Mouse (Mus musculus): ENCODE data around the gene Mpzl1. TPM values are rescaled to one million over a fixed set of nuclear protein-coding genes. Genes with fewer than 3 reads are reported as not detected.

Mpzl1 gene
- polyA plus RNA-seq, 1 experiment from 2014 or later, result 196 TPM

DNA sequence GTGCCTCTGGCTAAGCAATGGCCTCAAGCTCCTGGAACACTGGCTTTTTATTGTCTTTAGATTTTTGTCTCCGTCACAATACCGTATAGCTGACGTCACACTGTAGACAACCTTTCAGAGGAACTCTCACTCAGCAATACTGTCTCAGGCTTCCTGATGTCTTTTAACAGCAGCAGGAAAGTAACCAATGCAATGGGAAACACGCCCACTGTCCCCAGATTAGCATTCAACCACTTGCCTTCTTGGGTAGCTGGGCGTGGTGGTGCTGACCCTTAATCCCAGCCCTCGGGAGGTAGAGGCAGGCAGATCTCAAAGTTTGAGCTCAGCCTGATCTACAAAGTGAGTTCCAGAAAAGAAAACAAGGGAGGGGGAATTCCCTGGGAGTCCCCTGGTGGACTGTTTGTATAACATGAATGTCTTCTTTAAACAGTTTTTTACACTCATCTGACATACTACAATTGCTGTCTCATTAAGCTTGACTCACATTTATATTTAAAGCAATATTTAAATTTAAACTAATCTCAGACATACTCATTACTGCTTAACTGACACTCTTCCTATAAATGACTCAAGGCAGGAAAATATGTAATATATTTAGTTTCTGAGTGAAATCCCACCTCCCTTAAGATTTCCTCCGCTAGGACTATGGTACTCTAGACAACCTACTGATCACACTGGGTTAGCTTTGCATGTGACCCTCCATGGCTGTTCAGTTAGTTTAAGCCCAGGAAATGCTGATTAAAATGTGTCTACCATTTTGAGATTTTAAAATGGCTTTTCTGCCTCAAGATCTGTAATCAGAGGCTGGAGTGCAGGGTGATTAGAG lies 24.6 kb downstream of the Mpzl1 start:
- Histone ChIP-seq H3K4me2 (replicated peaks) (no peak overlapping the region), H3K4me3 (no peak overlapping the region), H3K9ac (no peak overlapping the region), H3K36me3 (peaks cover 50% of the 10 kb centered on the region), H3K9me3 (no peaks in the 10 kb centered on the region), H3K4me1 (peaks cover 22% of the 10 kb centered on the region), H3K27ac (no peak overlapping the region), H3K27me3 (no peaks in the 10 kb centered on the region)
- 53% methylated on average over 7 of the region's 7 CpGs for WGBS
- ATAC-seq (ENCODE audit: low FRiP score, low read depth), result no peak

DNA sequence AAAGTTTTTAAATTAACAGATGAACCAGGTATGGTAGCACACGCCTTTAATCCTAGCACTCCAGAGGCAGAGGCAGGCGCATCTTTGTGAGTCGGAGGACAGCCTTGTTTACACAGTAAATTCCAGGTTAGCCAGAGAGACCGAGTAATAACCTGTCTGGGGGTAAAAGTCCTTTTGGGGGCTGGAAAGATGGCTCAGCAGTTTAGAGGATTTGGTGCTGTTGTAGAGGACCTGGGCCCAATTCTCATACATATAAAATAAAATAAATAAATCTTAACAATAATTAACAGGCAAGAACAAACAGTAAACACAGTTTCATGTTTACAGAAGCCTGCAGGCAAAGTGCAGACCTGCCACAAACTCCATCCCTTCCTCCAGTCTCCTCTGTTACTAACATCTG lies 25.4 kb downstream of the Mpzl1 start:
- no peak overlapping the region for H3K9ac ChIP-seq
- no peak overlapping the region for H3K4me2 ChIP-seq (replicated peaks)
- peaks cover 52% of the 10 kb centered on the region for H3K36me3 ChIP-seq
- H3K9me3 ChIP-seq, result no peaks in the 10 kb centered on the region
- no peak overlapping the region for H3K4me3 ChIP-seq
- no peaks in the 10 kb centered on the region for H3K27me3 ChIP-seq
- peaks cover 22% of the 10 kb centered on the region for H3K4me1 ChIP-seq
- no peak overlapping the region for H3K27ac ChIP-seq
- no peak for ATAC-seq (ENCODE audit: low FRiP score, low read depth)
- 62% methylated on average over 4 of the region's 4 CpGs for WGBS

DNA sequence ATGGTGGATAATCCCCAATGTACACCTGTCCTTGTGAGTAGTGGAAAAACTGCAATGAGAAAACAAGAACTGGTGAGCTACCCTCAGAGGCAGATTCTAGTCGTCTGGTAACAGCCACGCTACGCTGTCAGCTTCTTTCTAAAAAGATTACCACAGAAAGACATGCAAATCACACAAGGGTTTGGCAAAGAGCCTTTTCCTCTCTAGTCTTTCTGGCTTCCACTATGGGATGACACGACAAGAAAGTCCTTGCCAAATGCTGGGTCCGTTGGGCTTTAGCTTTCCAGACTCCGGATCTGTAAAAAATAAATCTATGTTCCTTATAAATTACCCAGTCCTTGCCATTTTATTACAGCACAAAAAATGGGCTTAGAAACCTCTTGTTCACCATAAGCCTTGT lies 28.6 kb downstream of the Mpzl1 start:
- WGBS, result 91% methylated on average over 6 of the region's 6 CpGs
- Histone ChIP-seq H3K36me3 (peaks cover 76% of the 10 kb centered on the region), H3K9me3 (no peaks in the 10 kb centered on the region)

DNA sequence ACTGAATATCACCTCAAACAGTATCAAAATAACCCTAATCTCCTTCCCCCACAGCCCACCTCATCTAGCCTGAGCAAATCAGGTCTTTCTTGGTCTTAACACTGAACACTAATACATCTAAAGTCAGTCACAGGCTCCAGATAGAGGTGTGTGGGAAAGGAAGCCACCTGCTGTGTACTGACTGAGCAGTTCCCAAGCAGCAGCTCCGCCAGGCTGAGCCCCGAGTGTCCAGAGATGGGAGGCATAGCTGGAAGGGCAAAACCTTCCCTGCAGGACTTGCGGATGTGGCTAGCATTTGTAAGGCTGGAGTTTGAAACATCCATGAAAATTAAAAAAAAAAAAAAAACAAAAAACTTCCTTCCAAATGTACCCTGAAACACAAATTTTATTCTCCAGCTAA lies 29.2 kb downstream of the Mpzl1 start:
- Histone ChIP-seq H3K4me2 (replicated peaks) (no peak overlapping the region), H3K27ac (no peak overlapping the region), H3K9me3 (no peaks in the 10 kb centered on the region), H3K4me1 (peaks cover 6% of the 10 kb centered on the region; the same call in 1 of the 2 replicates), H3K9ac (no peak overlapping the region), H3K36me3 (peaks cover 77% of the 10 kb centered on the region), H3K27me3 (no peaks in the 10 kb centered on the region), H3K4me3 (no peak overlapping the region)
- WGBS, result 85% methylated on average over 3 of the region's 3 CpGs
- no peak for ATAC-seq (ENCODE audit: low FRiP score, low read depth)

More for the DNA sequence above, 28.6 kb downstream of the Mpzl1 start:
- Histone ChIP-seq H3K9ac (no peak overlapping the region), H3K27ac (no peak overlapping the region), H3K4me1 (peaks cover 13% of the 10 kb centered on the region), H3K4me2 (replicated peaks) (no peak overlapping the region), H3K27me3 (no peaks in the 10 kb centered on the region), H3K4me3 (no peak overlapping the region)
- no peak for ATAC-seq (ENCODE audit: low FRiP score, low read depth)

DNA sequence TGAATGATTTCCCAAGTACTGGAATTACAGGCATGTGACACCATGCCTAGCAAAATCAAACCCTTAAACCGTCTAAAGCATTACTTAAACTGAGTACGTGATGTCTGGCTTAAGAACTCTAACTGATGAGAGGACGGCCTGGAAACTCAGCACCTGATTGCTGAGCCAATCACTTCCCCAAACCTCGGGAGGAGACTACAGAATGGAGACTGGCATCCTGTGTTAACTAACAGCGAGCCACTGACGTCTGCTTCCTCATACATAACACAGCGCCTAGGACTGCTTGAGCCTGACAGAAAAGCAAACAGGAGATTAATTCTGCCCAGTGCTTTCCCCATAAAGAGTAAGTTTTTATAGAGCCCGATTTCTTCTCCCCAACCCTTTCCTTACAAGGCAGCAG lies 30.1 kb downstream of the Mpzl1 start:
- no peak for ATAC-seq (ENCODE audit: low FRiP score, low read depth)
- Histone ChIP-seq H3K4me3 (no peak overlapping the region), H3K4me2 (replicated peaks) (no peak overlapping the region), H3K27ac (no peak overlapping the region), H3K9me3 (no peaks in the 10 kb centered on the region), H3K9ac (no peak overlapping the region), H3K27me3 (no peaks in the 10 kb centered on the region), H3K36me3 (peaks cover 82% of the 10 kb centered on the region), H3K4me1 (no peaks in the 10 kb centered on the region)
- WGBS, result 84% methylated on average over 8 of the region's 8 CpGs

DNA sequence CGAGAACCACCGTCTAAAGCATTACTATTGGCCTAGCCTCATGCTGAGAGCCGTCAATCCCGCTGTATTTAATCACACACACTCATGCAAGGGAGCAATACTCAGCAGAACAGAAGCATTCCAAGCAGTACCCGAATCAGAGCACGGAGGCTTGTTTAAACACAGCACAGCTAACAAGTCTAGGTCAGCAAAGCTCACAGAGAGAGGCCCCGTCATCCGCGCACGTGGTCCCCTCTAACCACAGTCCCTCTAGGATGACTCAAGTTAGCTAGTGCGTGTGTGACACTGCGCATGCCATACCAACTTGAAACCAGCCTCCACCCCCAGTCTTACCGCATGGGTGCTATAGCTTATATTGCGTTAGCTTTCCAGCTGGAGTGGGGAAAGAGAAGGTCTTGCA lies 31.1 kb downstream of the Mpzl1 start:
- Histone ChIP-seq H3K9ac (no peak overlapping the region), H3K4me1 (no peaks in the 10 kb centered on the region), H3K4me3 (no peak overlapping the region), H3K36me3 (peaks cover 89% of the 10 kb centered on the region), H3K4me2 (replicated peaks) (no peak overlapping the region), H3K27ac (no peak overlapping the region), H3K27me3 (no peaks in the 10 kb centered on the region), H3K9me3 (no peaks in the 10 kb centered on the region)
- no peak for ATAC-seq (ENCODE audit: low FRiP score, low read depth)
- WGBS, result 85% methylated on average over 14 of the region's 14 CpGs

DNA sequence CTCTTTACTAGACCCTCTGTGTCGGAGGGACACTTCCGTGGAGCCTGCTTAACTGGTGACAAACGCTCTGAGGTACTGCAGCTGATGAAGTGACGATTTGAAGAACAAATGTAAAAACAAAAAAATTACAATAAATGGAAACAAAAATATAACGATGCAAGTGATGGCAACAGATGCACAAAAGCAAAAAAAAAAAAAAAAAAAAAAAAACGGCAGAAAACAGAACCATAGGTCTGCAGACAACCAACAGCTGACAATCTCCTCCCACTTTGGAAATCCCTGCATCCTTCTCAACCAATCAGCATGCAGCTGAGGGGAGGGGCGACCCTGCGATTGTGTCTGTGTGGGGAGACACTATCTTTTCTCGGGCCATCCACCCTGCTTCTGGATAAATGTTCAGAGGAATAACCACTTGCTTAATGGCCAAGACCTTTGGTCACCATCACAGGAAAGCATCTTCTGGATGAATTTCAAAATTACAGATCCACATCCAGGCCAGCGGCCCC lies 32.5 kb downstream of the Mpzl1 start:
- Histone ChIP-seq H3K4me2 (replicated peaks) (no peak overlapping the region), H3K27ac (no peak overlapping the region), H3K36me3 (peaks cover 88% of the 10 kb centered on the region), H3K9ac (no peak overlapping the region), H3K27me3 (no peaks in the 10 kb centered on the region), H3K4me3 (no peak overlapping the region), H3K9me3 (no peaks in the 10 kb centered on the region), H3K4me1 (no peaks in the 10 kb centered on the region)
- 88% methylated on average over 9 of the region's 10 CpGs for WGBS
- no peak for ATAC-seq (ENCODE audit: low FRiP score, low read depth)

DNA sequence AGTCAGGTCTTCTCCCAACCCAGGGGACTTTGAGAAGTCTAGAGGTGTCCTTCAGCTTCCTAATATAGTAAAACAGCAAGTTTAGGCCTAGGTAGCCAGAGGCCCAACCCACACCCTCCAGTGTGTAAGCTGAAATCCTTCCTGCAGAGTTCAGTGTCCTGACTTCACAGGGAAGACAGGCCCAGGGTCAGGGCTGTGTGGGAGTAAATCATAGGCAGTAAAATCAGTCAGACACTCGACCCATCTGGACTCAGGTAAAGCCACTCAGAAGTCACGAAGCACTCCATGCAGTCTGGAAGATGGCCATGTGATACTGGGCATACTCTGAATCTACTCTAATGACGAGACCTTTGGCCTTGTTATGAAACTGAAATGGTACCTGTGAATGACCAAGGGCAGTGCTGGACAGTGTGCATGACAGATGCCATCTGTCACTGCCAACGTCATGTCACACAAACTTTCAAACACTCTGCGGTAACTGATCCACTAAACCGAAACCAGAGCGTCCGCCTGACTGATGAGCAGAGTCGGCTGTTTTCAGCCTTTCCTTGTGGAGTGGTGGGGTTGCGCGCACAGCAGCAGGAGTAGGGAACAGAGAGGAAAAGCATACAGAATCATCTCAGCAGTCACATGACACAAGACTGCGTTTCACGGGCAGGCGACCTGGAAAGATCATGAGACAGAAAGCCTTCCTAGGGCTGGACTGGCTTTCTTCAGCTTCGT lies 39.5 kb downstream of the Mpzl1 start:
- H3K27me3 ChIP-seq, result no peaks in the 10 kb centered on the region
- WGBS, result 76% methylated on average over 15 of the region's 15 CpGs
- H3K9me3 ChIP-seq, result no peaks in the 10 kb centered on the region
- no peaks in the 10 kb centered on the region for H3K4me1 ChIP-seq
- no peak overlapping the region for H3K4me3 ChIP-seq
- H3K4me2 ChIP-seq (replicated peaks), result no peak overlapping the region
- H3K36me3 ChIP-seq, result peaks cover 83% of the 10 kb centered on the region
- H3K9ac ChIP-seq, result no peak overlapping the region
- no peak for ATAC-seq (ENCODE audit: low FRiP score, low read depth)
- H3K27ac ChIP-seq, result no peak overlapping the region

DNA sequence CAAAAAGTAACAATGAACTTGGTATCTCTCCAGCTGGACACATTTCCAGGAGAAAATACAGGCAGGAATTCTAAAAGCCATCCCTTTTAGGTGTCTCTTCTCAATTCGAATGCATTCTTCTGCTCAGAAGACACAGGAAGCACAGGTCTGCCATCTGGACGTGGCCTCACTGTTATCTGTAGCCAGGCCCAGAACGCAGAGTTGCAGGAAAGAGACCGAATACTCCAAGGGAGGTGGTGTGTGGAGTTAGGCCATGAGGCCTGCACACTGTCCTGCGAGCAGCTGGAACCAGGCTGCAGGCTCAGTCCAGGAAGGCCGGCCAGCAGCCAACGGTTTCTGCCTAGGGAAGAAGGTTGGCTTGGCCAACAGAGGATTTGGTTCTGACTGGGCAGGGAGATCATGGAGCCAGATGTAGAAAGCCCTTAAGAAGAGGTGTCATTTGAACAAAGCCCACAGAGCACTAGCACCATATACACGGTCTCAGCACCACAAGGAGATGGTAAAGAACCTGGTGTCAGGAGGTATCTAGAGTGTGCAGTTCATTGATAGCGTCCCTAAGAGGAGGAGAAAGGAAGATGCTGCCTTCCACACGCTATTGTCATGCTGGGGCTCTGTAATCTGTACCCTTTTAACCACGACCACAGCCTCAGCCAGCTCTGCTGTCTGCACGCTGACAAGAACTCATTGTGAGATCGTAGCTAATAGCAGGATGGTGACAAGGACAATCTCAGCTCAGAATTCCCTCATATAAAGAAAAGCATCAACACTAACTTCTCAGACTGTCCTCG lies 41.8 kb downstream of the Mpzl1 start:
- H3K27me3 ChIP-seq, result no peaks in the 10 kb centered on the region
- WGBS, result 90% methylated on average over 14 of the region's 14 CpGs
- H3K9ac ChIP-seq, result no peak overlapping the region
- no peaks in the 10 kb centered on the region for H3K9me3 ChIP-seq
- peaks cover 21% of the 10 kb centered on the region for H3K4me1 ChIP-seq
- H3K27ac ChIP-seq, result no peak overlapping the region
- H3K4me2 ChIP-seq (replicated peaks), result no peak overlapping the region
- peaks cover 62% of the 10 kb centered on the region for H3K36me3 ChIP-seq
- ATAC-seq (ENCODE audit: low FRiP score, low read depth), result no peak
- H3K4me3 ChIP-seq, result no peak overlapping the region

DNA sequence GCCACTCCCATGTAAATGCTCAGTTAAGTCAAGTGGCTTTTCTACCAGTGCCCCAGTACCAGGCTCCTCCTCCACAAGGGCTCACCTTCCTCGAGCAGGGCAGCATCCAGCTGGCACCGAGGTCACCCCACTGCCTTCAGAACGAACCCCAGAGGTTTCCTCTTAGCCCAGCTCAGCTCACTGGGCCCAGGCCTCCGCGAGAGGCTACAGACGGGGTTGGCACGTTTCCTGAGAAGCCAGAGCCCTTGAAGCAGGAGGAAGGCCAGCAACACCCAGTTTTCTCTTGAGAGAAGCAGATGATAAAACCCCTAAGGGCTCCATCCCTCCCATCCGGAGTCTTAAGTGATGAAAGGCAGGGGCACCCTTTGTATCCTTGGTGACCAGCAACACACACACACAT lies 43.6 kb downstream of the Mpzl1 start:
- Histone ChIP-seq H3K9me3 (no peaks in the 10 kb centered on the region), H3K4me3 (no peak overlapping the region), H3K4me1 (peaks cover 21% of the 10 kb centered on the region), H3K4me2 (replicated peaks) (no peak overlapping the region), H3K9ac (no peak overlapping the region), H3K27ac (no peak overlapping the region; the same call in 1 of the 2 replicates), H3K36me3 (peaks cover 45% of the 10 kb centered on the region), H3K27me3 (no peaks in the 10 kb centered on the region)
- 75% methylated on average over 8 of the region's 8 CpGs for WGBS
- ATAC-seq (ENCODE audit: low FRiP score, low read depth), result no peak

DNA sequence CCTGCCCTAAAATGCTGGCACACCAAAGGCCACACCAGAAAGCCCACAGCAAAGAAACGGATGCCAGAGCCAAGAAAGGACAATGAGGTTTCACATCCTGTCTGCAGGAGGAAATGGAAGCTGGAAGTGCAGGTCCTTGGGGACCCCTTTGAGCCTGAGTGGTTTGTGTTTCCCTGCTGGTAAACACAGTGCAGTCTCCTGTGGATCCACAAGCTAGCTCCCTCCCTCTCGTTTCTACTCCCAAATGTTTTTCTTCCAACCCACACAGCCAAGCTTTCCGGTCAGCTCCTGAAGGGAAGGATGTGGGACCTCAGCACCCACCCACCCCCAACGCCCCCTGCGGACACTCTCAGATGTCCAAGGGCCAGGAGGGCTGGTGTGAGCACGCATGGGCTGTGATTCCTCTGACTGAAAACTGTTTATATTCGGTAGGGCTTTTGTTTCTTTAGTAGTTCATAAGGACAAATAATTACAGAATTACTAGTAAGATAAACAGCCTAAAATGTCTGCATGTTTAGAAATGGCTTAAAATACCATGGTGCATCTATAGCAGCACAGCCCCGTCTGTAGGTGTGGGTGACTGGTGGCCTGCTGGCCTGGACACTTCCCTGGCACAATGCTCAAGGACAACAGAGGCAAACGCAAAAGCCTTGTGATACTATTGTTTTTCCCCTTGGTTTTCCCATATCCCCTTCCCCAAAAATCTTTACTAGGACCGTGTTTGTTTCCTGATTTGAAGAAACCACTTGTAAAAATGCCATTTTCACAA lies 44.9 kb downstream of the Mpzl1 start:
- no peak overlapping the region; the same call in 1 of the 2 replicates for H3K27ac ChIP-seq
- no peak overlapping the region for H3K4me3 ChIP-seq
- no peak overlapping the region for H3K9ac ChIP-seq
- no peak overlapping the region for H3K4me2 ChIP-seq (replicated peaks)
- H3K4me1 ChIP-seq, result peaks cover 21% of the 10 kb centered on the region
- no peaks in the 10 kb centered on the region for H3K9me3 ChIP-seq
- WGBS, result 42% methylated on average over 10 of the region's 10 CpGs
- ATAC-seq (ENCODE audit: low FRiP score, low read depth), result no peak
- H3K27me3 ChIP-seq, result no peaks in the 10 kb centered on the region
- peaks cover 33% of the 10 kb centered on the region for H3K36me3 ChIP-seq

Data from limb, embryonic 13.5 days (tissue).